Mouse (Mus musculus) thymus, postnatal 14 days (tissue): Measurements from ENCODE around the gene Nap1l3.

Source experiments
- DNase-seq: peaks from one replicate; pipeline ENCODE4 v3.0.0; 2021

Gene Nap1l3

GRCm38 (mm10) chrX:122396781-122397581 lies at the start of gene Nap1l3:
Gene Nap1l3, minus strand, starts transcription at chrX:122397401.
- DNase-seq = peak; percentile 3

DNA sequence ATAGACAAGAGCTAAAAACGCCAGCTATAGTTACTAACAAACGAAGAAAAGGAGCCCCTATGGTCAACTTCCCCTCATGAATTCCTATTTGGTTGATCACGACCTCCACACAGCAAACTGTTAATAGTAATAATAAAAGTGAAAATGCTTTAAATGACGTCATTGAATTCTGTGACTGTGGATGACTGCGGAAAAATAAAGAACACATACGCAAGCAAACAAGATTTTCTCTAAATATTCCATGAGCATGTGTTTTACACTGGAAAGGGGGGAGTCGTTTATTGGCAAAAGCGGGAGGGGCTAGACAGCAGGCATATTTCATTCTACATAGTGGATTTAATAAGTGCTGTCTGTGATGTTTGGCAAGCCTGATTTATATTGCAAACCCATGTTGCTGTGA lies 451 bp upstream of the Nap1l3 start:
- DNase-seq = no peak
